Mouse (Mus musculus): Measurements from ENCODE around the gene Cyb5r4. TPM values are rescaled to one million over a fixed set of nuclear protein-coding genes. Genes with fewer than 3 reads are reported as not detected.
"Not testable (repeated sequence)": the region's sequence is repeated elsewhere in the genome, so short reads cannot be mapped to it uniquely, and the experiment has no call there.

The Cyb5r4 gene
- total RNA-seq (2014; fragmentation: Nextera tagmentation) (68.7 and 93.2 TPM in 2 replicates), total RNA-seq (2017) (88.7 and 124 TPM in 2 replicates)

GRCm38 (mm10) chr9:87021778-87022523 lies at the start of gene Cyb5r4:
TSS of gene Cyb5r4 (plus strand) at chr9:87022014.
- peak; percentile 98 for ATAC-seq (replicated peaks; ENCODE audit: low FRiP score, low TSS enrichment, poor library complexity, severe bottlenecking)

- ATAC-seq (replicated peaks; ENCODE audit: low FRiP score, low TSS enrichment, poor library complexity, severe bottlenecking) = not testable (repeated sequence)
Measured at GRCm38 (mm10) chr9:86972471-86972870, 49.3 kb upstream of the Cyb5r4 start.

- no peak for ATAC-seq (replicated peaks; ENCODE audit: low FRiP score, low TSS enrichment, poor library complexity, severe bottlenecking)
Measured at GRCm38 (mm10) chr9:86973562-86973961, 48.3 kb upstream of the Cyb5r4 start.

GRCm38 (mm10) chr9:86976896-86977295 lies 44.9 kb upstream of the Cyb5r4 start:
- ATAC-seq (replicated peaks; ENCODE audit: low FRiP score, low TSS enrichment, poor library complexity, severe bottlenecking) = no peak

GRCm38 (mm10) chr9:86978257-86978907 lies 43.4 kb upstream of the Cyb5r4 start:
- no peak for ATAC-seq (replicated peaks; ENCODE audit: low FRiP score, low TSS enrichment, poor library complexity, severe bottlenecking)

GRCm38 (mm10) chr9:86980048-86980447 lies 41.8 kb upstream of the Cyb5r4 start:
- ATAC-seq (replicated peaks; ENCODE audit: low FRiP score, low TSS enrichment, poor library complexity, severe bottlenecking) = no peak

- no peak for ATAC-seq (replicated peaks; ENCODE audit: low FRiP score, low TSS enrichment, poor library complexity, severe bottlenecking)
Measured at GRCm38 (mm10) chr9:86980942-86981341, 40.9 kb upstream of the Cyb5r4 start.

- ATAC-seq (replicated peaks; ENCODE audit: low FRiP score, low TSS enrichment, poor library complexity, severe bottlenecking) = no peak
Measured at GRCm38 (mm10) chr9:86981551-86981950, 40.3 kb upstream of the Cyb5r4 start.

GRCm38 (mm10) chr9:86984583-86984982 lies 37.2 kb upstream of the Cyb5r4 start:
- no peak for ATAC-seq (replicated peaks; ENCODE audit: low FRiP score, low TSS enrichment, poor library complexity, severe bottlenecking)

- ATAC-seq (replicated peaks; ENCODE audit: low FRiP score, low TSS enrichment, poor library complexity, severe bottlenecking) = no peak
Measured at GRCm38 (mm10) chr9:86985105-86985504, 36.7 kb upstream of the Cyb5r4 start.

- no peak for ATAC-seq (replicated peaks; ENCODE audit: low FRiP score, low TSS enrichment, poor library complexity, severe bottlenecking)
Measured at GRCm38 (mm10) chr9:86986703-86987296, 35.0 kb upstream of the Cyb5r4 start.

- no peak for ATAC-seq (replicated peaks; ENCODE audit: low FRiP score, low TSS enrichment, poor library complexity, severe bottlenecking)
Measured at GRCm38 (mm10) chr9:86989822-86990221, 32.0 kb upstream of the Cyb5r4 start.

- no peak for ATAC-seq (replicated peaks; ENCODE audit: low FRiP score, low TSS enrichment, poor library complexity, severe bottlenecking)
Measured at GRCm38 (mm10) chr9:86991758-86992157, 30.1 kb upstream of the Cyb5r4 start.

- no peak for ATAC-seq (replicated peaks; ENCODE audit: low FRiP score, low TSS enrichment, poor library complexity, severe bottlenecking)
Measured at GRCm38 (mm10) chr9:86997046-86997691, 24.6 kb upstream of the Cyb5r4 start.

- no peak for ATAC-seq (replicated peaks; ENCODE audit: low FRiP score, low TSS enrichment, poor library complexity, severe bottlenecking)
Measured at GRCm38 (mm10) chr9:86999956-87000582, 21.7 kb upstream of the Cyb5r4 start.

GRCm38 (mm10) chr9:87004701-87005434 lies 16.9 kb upstream of the Cyb5r4 start:
- ATAC-seq (replicated peaks; ENCODE audit: low FRiP score, low TSS enrichment, poor library complexity, severe bottlenecking) = no peak

GRCm38 (mm10) chr9:87005435-87005779 lies 16.4 kb upstream of the Cyb5r4 start:
- ATAC-seq (replicated peaks; ENCODE audit: low FRiP score, low TSS enrichment, poor library complexity, severe bottlenecking) = no peak

GRCm38 (mm10) chr9:87008507-87008906 lies 13.3 kb upstream of the Cyb5r4 start:
- no peak for ATAC-seq (replicated peaks; ENCODE audit: low FRiP score, low TSS enrichment, poor library complexity, severe bottlenecking)

- ATAC-seq (replicated peaks; ENCODE audit: low FRiP score, low TSS enrichment, poor library complexity, severe bottlenecking) = no peak
Measured at GRCm38 (mm10) chr9:87008919-87009318, 12.9 kb upstream of the Cyb5r4 start.
